Mouse (Mus musculus) cerebellum, postnatal 10 days (tissue): ENCODE measurements at regions not wholly inside any gene's neighbourhood (a gene's known extent, or its start where the extent isn't known, plus 50 kb on each side); places are given as distances from the start of the nearest gene placed in this dataset.

Experiments used
- DNase-seq, 2 experiments: peaks; one replicate each; pipeline ENCODE4 v3.0.0; 2021; ENCODE audit warnings: mixed read lengths in 2 of 2

GRCm38 (mm10) chr16:24212702-24213101 lies 180.6 kb upstream of the Lpp start:
- DNase-seq = no peak

- no peak for DNase-seq
Observed at GRCm38 (mm10) chr16:24211588-24211987, 181.7 kb upstream of the Lpp start.

- no peak for DNase-seq
Observed at GRCm38 (mm10) chr16:24208876-24209275, 184.4 kb upstream of the Lpp start.

- no peak for DNase-seq
Observed at GRCm38 (mm10) chr16:24208118-24208517, 185.2 kb upstream of the Lpp start.

- DNase-seq = no peak
Observed at GRCm38 (mm10) chr16:24207056-24207455, 186.3 kb upstream of the Lpp start.

GRCm38 (mm10) chr16:24206461-24206861 lies 186.8 kb upstream of the Lpp start:
- DNase-seq = no peak

- peak; percentile 46 to 48 for DNase-seq
Observed at GRCm38 (mm10) chr16:24205594-24205993, 187.7 kb upstream of the Lpp start.

- no peak for DNase-seq
Observed at GRCm38 (mm10) chr16:24204064-24204730, 189.1 kb upstream of the Lpp start.

- DNase-seq = no peak
Observed at GRCm38 (mm10) chr16:24202653-24203052, 190.7 kb upstream of the Lpp start.

GRCm38 (mm10) chr16:24201455-24201854 lies 191.9 kb upstream of the Lpp start:
- DNase-seq = no peak

- DNase-seq = no peak
Observed at GRCm38 (mm10) chr16:24200200-24200599, 193.1 kb upstream of the Lpp start.

- no peak for DNase-seq
Observed at GRCm38 (mm10) chr16:24199408-24200167, 193.7 kb upstream of the Lpp start.

- DNase-seq = no peak
Observed at GRCm38 (mm10) chr16:24198291-24198690, 195.0 kb upstream of the Lpp start.

- no peak for DNase-seq
Observed at GRCm38 (mm10) chr16:24197618-24198017, 195.7 kb upstream of the Lpp start.

- peak; percentile 59 to 66 for DNase-seq
Observed at GRCm38 (mm10) chr16:24193945-24194344, 199.4 kb upstream of the Lpp start.

- peak; percentile 68 to 76 for DNase-seq
Observed at GRCm38 (mm10) chr16:24193251-24193873, 199.9 kb upstream of the Lpp start.

- DNase-seq = peak in 1 of 2 experiments; percentile 37
Observed at GRCm38 (mm10) chr16:24192013-24192412, 201.3 kb upstream of the Lpp start.

GRCm38 (mm10) chr16:24187131-24187530 lies 198.5 kb upstream of the Bcl6 start:
- DNase-seq = no peak

GRCm38 (mm10) chr16:24185989-24186388 lies 197.3 kb upstream of the Bcl6 start:
- DNase-seq = no peak

GRCm38 (mm10) chr16:24184846-24185245 lies 196.2 kb upstream of the Bcl6 start:
- no peak for DNase-seq

- no peak for DNase-seq
Observed at GRCm38 (mm10) chr16:24183216-24183615, 194.6 kb upstream of the Bcl6 start.

- no peak for DNase-seq
Observed at GRCm38 (mm10) chr16:24181388-24181787, 192.7 kb upstream of the Bcl6 start.

GRCm38 (mm10) chr16:24180666-24181065 lies 192.0 kb upstream of the Bcl6 start:
- DNase-seq = no peak

GRCm38 (mm10) chr16:24177564-24177963 lies 188.9 kb upstream of the Bcl6 start:
- DNase-seq = no peak
